Mouse (Mus musculus) forebrain, embryonic 12.5 days (tissue): ENCODE data around the gene 3110018I06Rik. TPM values are rescaled to one million over a fixed set of nuclear protein-coding genes. Genes with fewer than 3 reads are reported as not detected.

Experiments used
- ATAC-seq: fragments of 200-750 bp; cut with Nextera tagmentation; 2 replicates; pipeline ENCODE4 v1.8.0; 2017; ENCODE audit warnings: moderate TSS enrichment; ENCODE audit not compliant: low FRiP score
- H3K27ac ChIP-seq: fragments of 300-500 bp; sonication (generic); 2 replicates; pipeline ENCODE4 v1.5.1; 2016; ENCODE audit warnings: mild to moderate bottlenecking
- H3K27me3 ChIP-seq: fragments of 300-500 bp; sonication (generic); 2 replicates; pipeline ENCODE4 v1.6.1; 2016; ENCODE audit warnings: mild to moderate bottlenecking
- H3K36me3 ChIP-seq: fragments of 300-500 bp; sonication (generic); replicated peaks from 2 replicates; pipeline ENCODE4 v1.6.1; 2016; ENCODE audit warnings: mild to moderate bottlenecking
- H3K4me1 ChIP-seq: fragments of 300-500 bp; sonication (generic); 2 replicates; pipeline ENCODE4 v1.6.1; 2016
- H3K4me2 ChIP-seq: fragments of 300-500 bp; sonication (generic); 2 replicates; pipeline ENCODE4 v1.6.1; 2016; ENCODE audit warnings: mild to moderate bottlenecking, moderate library complexity
- H3K4me3 ChIP-seq: fragments of 300-500 bp; sonication (generic); replicated peaks from 2 replicates; pipeline ENCODE4 v1.5.1; 2016; ENCODE audit warnings: mild to moderate bottlenecking
- H3K9ac ChIP-seq: fragments of 300-500 bp; sonication (generic); 2 replicates; pipeline ENCODE4 v1.6.1; 2016; ENCODE audit warnings: mild to moderate bottlenecking
- H3K9me3 ChIP-seq: fragments of 300-500 bp; sonication (generic); 2 replicates; pipeline ENCODE4 v1.6.1; 2016
- WGBS: fragments of 180-500 bp; shearing (Covaris S2); methylation state at CpG from one replicate; pipeline ENCODE4 v1.1.7; 2016; 5-methylcytosine and 5-hydroxymethylcytosine counted together
- polyA plus RNA-seq: library from polyadenylated mRNA; unstranded; fragments of >200 nt; fragmentation: Nextera tagmentation; extraction: Ambion mirVana; gene quantifications from 2 replicates; pipeline ENCODE4 v1.2.1, GENCODE M21; 2016

3110018I06Rik gene
- polyA plus RNA-seq, 1 experiment from 2014 or later = not detected

DNA sequence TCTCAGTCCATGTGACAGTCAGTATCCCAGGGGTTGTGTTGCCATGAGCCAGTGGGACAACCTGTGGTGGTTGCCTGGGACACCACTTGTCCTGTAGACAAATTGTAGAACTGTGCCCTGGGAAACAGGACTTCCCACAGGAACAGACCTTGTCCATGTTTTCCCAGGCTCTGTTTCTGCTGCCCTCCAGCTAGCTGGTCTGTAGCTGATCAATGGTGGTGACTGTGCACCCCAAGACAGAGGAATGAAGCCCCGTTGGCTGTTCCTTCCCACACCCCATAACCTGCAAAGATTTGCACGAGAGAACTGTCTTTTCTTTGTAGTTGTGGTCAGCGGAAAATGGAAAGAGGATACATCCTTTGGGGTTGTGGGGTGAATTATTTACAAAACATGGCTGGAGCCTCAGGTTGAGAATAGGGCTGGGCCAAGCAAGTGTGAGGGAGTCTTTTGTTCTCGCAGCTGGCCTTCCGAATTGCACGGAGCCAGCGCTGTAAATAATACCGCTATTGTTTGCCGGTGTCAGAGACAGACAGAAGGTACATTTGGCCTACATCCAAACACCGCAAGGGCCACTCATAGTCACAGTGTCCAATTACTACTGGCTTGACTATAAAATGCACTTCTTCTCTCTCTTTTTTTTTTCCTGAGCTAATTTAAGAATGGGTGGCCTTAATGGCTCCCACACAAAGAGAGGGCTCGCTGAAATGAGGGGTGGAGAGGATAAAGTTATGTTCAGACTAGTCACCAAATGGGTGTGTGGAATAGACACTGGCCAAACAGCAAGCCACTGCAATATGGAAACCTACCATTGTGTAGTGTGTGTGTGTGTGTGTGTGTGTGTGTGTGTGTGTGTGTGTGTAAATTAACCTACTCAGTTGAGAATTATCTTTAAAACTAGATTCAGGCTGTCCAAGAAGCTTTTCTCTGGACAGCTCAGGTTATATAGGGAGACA is 28.1 kb downstream of the 3110018I06Rik start:
- H3K4me3 ChIP-seq = no peak overlapping the region
- peak; percentile 84 for ATAC-seq
- 0 out of 2 replicates have a peak, but pooled peaks cover 5% of the 10 kb centered on the region for H3K27me3 ChIP-seq
- no peak overlapping the region for H3K9ac ChIP-seq
- peak overlapping the region; percentile 56; the same call in 1 of the 2 replicates for H3K27ac ChIP-seq
- no peak overlapping the region for H3K4me2 ChIP-seq
- peaks cover 17% of the 10 kb centered on the region for H3K4me1 ChIP-seq
- no peaks in the 10 kb centered on the region for H3K9me3 ChIP-seq
- WGBS = 18% methylated on average over 11 of the region's 11 CpGs
- no peaks in the 10 kb centered on the region for H3K36me3 ChIP-seq

DNA sequence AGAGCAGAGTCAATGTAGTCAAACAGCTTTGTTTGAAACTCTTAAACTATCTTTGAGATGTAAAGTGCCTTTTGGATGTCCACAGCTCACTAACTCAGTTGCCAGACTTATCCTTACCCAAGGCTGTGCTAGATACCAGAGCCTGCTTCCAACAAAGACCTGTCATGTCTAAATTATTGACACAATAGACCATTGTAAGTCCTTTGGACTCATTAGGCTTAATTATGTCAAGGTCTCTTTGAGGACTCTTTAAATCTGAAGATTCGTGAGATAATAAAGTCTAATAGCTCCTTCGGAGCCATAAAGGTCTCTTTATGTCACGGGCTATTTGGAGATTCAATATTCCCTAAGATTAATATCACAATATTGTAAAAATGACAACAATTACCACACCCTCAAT is 32.5 kb downstream of the 3110018I06Rik start:
- Histone ChIP-seq H3K4me1 (peaks cover 17% of the 10 kb centered on the region), H3K27ac (no peak overlapping the region), H3K4me3 (no peak overlapping the region), H3K9me3 (no peaks in the 10 kb centered on the region), H3K4me2 (no peak overlapping the region), H3K9ac (no peak overlapping the region), H3K36me3 (no peaks in the 10 kb centered on the region), H3K27me3 (0 out of 2 replicates have a peak, but pooled peaks cover 3% of the 10 kb centered on the region)
- ATAC-seq = no peak
- 67% methylated on average over 3 of the region's 3 CpGs for WGBS

DNA sequence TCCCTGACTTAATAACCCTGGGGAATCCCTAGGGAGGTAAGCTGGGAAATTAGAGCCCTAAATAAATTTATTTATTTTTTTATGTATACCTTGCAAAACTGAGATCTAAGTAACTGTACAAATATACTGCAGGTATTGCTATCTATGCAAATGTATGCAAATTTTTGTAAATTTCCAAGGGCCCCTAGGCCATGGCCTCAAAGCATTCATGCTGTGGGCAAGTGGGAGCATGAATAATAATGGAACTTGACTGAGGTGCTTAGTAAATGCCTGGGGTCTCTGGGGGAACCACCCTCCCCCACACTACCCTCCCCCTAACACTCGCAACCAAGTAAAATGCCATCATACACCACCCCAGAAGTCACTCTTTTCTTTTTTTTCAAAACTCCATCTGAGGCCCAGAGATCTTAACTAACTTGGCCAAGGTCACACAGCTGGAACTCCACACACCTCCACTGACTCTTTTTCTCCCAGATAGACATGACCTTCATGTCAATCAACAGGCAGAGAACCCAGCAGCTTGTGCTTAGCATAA is 40.0 kb downstream of the 3110018I06Rik start:
- 74% methylated on average over 1 of the region's 1 CpGs for WGBS
- Histone ChIP-seq H3K4me3 (no peak overlapping the region), H3K4me1 (no peaks in the 10 kb centered on the region), H3K9me3 (no peaks in the 10 kb centered on the region), H3K4me2 (no peak overlapping the region), H3K27ac (no peak overlapping the region), H3K36me3 (no peaks in the 10 kb centered on the region), H3K27me3 (no peaks in the 10 kb centered on the region), H3K9ac (no peak overlapping the region)
- no peak for ATAC-seq

DNA sequence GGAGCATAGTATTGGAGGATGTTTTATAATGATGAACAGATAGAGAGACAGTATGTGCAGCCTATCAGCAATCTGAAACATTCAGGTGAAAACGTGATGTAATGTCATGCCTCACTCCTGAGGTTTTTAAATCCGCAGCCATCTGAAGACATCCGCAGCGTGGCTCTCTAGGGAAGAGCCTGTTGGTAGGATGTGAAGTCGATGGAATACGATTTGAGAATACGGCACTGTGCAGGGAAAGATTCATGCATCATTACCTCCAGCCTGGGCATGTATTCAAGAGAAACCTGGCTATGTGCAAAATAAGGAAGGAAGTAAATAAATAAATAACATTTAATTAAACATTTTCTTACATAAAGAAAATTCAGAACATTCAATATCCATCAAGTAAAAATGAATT is 44.4 kb downstream of the 3110018I06Rik start:
- Histone ChIP-seq H3K4me1 (no peaks in the 10 kb centered on the region), H3K27ac (no peak overlapping the region), H3K27me3 (0 out of 2 replicates have a peak, but pooled peaks cover 3% of the 10 kb centered on the region), H3K9me3 (no peaks in the 10 kb centered on the region), H3K36me3 (no peaks in the 10 kb centered on the region), H3K4me2 (no peak overlapping the region), H3K4me3 (no peak overlapping the region), H3K9ac (no peak overlapping the region)
- 89% methylated on average over 7 of the region's 7 CpGs for WGBS
- ATAC-seq = no peak
